Mouse (Mus musculus): Measurements from ENCODE around the gene Umodl1. TPM values are rescaled to one million over a fixed set of nuclear protein-coding genes. Genes with fewer than 3 reads are reported as not detected.

The Umodl1 gene
- total RNA-seq (2015): not detected in 2 replicates
- not detected in 2 replicates for total RNA-seq (2017)

GRCm38 (mm10) chr17:30954340-30954739 is at the start of gene Umodl1:
Umodl1 (plus strand) TSS chr17:30954640.
- no peak for ATAC-seq (ENCODE audit: poor library complexity, severe bottlenecking)

- ATAC-seq (ENCODE audit: poor library complexity, severe bottlenecking): no peak
Measured at GRCm38 (mm10) chr17:30907577-30907976, 46.9 kb upstream of the Umodl1 start.

DNA sequence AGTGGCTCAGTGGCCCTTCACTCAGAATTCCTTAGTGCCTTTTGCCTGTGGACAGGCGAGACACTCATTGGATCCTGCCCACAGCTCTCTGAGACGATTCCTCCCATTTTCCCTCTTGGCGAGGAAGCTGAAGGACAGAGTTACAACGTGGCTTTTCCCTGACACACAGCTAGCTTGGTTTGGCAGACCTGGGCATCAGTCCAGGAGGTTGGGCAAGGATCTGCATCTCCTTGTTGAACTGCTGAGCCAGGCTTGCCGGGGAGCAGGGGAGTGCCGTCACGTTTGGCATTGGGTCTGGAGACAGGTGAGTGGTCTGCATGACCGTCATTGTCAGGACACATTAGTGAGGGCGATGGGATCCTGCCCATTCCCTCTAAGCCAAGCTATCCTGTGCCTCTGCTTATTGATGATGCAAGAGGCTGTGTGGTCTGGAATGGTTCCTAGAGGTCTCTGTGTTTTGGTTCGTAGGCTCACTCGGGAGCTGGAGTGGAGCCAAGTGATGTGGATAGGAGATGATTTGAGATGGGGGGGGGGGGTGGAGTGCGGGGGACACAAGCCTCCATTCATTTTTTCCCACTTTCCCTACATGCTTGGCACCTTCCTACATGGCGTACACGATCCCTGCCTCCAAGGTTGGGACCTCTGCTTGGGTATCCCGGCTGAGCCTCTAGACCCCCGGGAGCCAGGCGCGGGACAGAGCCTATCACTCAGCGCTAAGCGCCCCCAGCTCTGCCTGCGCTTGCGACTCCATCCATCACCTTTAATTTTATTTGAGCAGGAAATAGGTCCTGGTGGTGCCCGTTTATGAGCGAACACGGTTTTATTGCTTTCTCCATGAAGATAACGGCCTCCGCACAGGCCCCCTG is 43.3 kb upstream of the Umodl1 start:
- no peak for ATAC-seq (ENCODE audit: poor library complexity, severe bottlenecking)

GRCm38 (mm10) chr17:30911732-30912088 is 42.7 kb upstream of the Umodl1 start:
- no peak for ATAC-seq (ENCODE audit: poor library complexity, severe bottlenecking)

GRCm38 (mm10) chr17:30912536-30912935 is 41.9 kb upstream of the Umodl1 start:
- ATAC-seq (ENCODE audit: poor library complexity, severe bottlenecking): no peak

GRCm38 (mm10) chr17:30914264-30914663 is 40.2 kb upstream of the Umodl1 start:
- no peak for ATAC-seq (ENCODE audit: poor library complexity, severe bottlenecking)

GRCm38 (mm10) chr17:30923566-30923965 is 30.9 kb upstream of the Umodl1 start:
- no peak for ATAC-seq (ENCODE audit: poor library complexity, severe bottlenecking)

DNA sequence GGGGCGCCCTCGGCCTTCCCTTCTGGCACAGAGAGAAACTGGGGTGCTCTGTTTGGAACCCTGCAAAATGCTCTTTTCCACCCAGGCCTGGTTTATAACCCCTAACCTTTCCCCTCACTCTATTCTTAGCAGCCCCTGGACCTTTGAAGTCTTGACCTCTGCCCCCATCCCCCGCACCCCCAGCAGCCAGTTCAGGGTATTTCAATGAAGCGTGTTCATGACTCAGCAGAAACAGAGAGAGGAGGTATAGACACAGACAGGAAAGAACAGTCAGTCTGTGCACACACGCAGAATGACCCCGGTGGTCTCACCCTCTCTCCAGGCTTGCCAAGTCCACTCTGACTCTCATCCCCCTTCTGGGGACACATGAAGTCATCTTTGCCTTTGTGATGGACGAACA is 23.6 kb upstream of the Umodl1 start:
- no peak for ATAC-seq (ENCODE audit: poor library complexity, severe bottlenecking)

- ATAC-seq (ENCODE audit: poor library complexity, severe bottlenecking): no peak
Measured at GRCm38 (mm10) chr17:30932836-30933235, 21.6 kb upstream of the Umodl1 start.

- no peak for ATAC-seq (ENCODE audit: poor library complexity, severe bottlenecking)
Measured at GRCm38 (mm10) chr17:30935301-30935700, 19.1 kb upstream of the Umodl1 start.

- no peak for ATAC-seq (ENCODE audit: poor library complexity, severe bottlenecking)
Measured at GRCm38 (mm10) chr17:30938554-30938953, 15.9 kb upstream of the Umodl1 start.

GRCm38 (mm10) chr17:30948382-30948781 is 6.1 kb upstream of the Umodl1 start:
- ATAC-seq (ENCODE audit: poor library complexity, severe bottlenecking): no peak

GRCm38 (mm10) chr17:30950780-30951179 is 3.7 kb upstream of the Umodl1 start:
- 0 out of 2 replicates have a peak, but pooled peaks have one; percentile 47 for ATAC-seq (ENCODE audit: poor library complexity, severe bottlenecking)

DNA sequence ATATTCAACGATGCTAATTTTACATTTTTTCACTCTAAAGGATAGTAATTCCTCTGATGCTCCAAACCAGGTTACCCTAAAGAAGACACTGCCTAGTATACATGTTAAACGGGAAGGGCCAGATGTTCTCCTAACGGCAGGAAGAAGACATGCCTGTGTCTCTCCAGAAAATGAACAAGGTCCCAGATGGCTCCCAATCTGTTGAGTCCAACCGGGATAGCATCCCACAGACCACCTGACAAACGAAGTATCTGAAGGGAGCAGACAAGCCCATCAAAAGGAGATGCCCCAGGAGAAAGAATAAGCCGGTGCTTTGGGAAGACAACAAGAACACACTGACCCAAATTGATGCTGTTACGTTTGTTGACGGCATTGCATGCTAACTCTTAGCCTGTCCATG is 2.8 kb upstream of the Umodl1 start:
- no peak for ATAC-seq (ENCODE audit: poor library complexity, severe bottlenecking)

DNA sequence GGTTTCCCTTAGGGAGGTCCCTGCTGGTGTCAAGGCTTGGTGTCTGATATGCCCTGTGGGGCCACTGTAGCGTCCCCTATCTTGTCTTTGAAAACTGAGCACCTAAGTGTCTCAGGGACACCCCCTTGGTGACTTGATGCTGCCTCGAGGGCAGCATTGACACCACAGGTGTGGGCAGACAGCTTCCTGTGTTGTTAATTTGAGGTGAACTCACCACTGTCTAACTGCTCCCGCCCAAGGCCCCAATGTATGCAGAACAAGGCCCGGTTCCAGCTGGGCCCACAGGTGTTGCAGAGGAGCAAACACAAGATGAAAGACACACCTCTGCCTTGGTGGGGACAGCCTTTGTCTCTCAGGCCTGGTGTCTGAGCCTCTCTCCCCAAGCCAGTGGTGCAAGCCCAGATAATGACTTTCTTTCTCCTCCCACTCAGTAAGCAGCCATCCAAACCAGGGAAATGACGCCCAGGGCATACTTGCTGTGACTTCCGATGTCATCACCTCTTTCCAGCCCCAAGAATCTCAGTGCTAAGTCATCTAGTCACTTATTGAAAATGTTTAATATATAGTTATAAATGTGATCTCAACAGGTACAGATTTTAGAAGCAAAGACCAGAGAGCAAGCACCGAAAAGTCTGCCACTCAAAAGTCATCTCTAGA is 7.6 kb downstream of the Umodl1 start:
- ATAC-seq (ENCODE audit: poor library complexity, severe bottlenecking): no peak

- no peak for ATAC-seq (ENCODE audit: poor library complexity, severe bottlenecking)
Measured at GRCm38 (mm10) chr17:30962880-30963279, 8.4 kb downstream of the Umodl1 start.

GRCm38 (mm10) chr17:30969983-30970382 is 15.5 kb downstream of the Umodl1 start:
- no peak for ATAC-seq (ENCODE audit: poor library complexity, severe bottlenecking)

DNA sequence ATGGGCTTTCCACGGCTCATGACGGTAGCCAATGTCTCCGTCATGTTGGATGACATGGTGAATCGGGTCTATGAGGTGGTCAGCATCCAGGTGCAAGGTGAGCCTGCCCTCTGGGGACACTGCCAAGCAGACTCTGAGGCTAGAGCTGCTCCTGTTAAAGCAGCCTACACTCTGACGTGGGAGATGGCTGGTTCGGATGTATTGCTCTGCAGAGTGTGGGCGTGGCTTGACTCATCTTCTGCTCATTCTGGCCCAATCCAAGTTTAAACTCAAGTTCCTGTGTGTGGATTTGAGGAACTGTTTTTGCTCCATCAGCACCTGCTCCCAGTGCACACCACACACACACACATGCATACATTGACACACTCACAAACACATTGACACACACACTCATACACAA is 17.4 kb downstream of the Umodl1 start:
- ATAC-seq (ENCODE audit: poor library complexity, severe bottlenecking): no peak

DNA sequence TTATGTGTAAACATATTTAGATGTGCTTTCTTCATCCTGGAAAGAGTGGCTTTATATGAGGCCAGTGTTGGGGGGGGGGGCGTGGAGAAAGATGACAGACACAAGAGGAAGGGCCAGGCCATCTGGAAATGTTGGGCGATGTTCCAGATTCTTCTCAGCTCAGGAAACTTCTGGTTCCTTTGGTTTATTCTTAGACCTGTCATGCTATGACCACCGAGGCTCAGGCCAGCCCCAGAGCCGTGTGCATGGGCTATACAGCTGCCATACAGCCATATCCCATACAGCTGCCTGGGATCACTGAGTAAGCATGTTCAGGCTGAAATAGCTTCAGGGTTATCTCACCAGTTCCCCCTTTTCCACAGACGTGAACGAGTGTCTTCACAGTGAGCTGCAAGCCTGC is 18.9 kb downstream of the Umodl1 start:
- ATAC-seq (ENCODE audit: poor library complexity, severe bottlenecking): no peak

DNA sequence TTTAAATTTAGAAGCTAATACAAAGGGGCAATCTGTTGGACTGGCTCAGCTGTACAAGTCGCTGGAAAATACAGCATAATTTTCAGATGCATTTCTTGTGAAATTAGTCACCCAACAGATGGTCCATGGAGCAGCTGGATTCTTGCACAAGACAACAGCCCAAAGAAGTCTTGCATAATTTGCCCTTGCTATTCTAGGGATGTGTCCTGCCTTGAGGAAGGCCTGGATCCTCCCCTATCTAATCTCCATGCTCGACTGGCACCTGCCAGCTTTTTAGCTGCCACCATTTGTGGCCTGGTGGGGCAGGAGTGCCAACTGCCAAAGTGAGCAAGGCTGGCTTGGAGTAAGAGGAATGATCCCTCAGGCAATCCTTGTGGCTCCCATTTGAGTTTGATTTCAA is 22.9 kb downstream of the Umodl1 start:
- ATAC-seq (ENCODE audit: poor library complexity, severe bottlenecking): no peak

- no peak for ATAC-seq (ENCODE audit: poor library complexity, severe bottlenecking)
Measured at GRCm38 (mm10) chr17:30978556-30978955, 24.1 kb downstream of the Umodl1 start.

- ATAC-seq (ENCODE audit: poor library complexity, severe bottlenecking): no peak
Measured at GRCm38 (mm10) chr17:30983521-30983920, 29.1 kb downstream of the Umodl1 start.
